Mouse (Mus musculus): ENCODE measurements around the gene Cngb1.
A peak's percentile ranks its signal among the peaks of the same experiment; 100 is the strongest.
"Not testable (repeated sequence)": the region's sequence is repeated elsewhere in the genome, so short reads cannot be mapped to it uniquely, and the experiment has no call there.

Cngb1 gene

GRCm38 (mm10) chr8:95243853-95244252 lies 62.5 kb downstream of the Cngb1 start:
- DNase-seq: no peak

- no peak for DNase-seq
Observed at GRCm38 (mm10) chr8:95242826-95243571, 63.4 kb downstream of the Cngb1 start.

GRCm38 (mm10) chr8:95242099-95242825 lies 64.1 kb downstream of the Cngb1 start:
- DNase-seq: no peak

- DNase-seq: peak; percentile 67 to 78
Observed at GRCm38 (mm10) chr8:95235683-95236082, 70.7 kb downstream of the Cngb1 start.

- DNase-seq: not testable (repeated sequence)
Observed at GRCm38 (mm10) chr8:95230086-95230485, 76.3 kb downstream of the Cngb1 start.

- no peak for DNase-seq
Observed at GRCm38 (mm10) chr8:95227151-95227468, 79.3 kb downstream of the Cngb1 start.

- DNase-seq: no peak
Observed at GRCm38 (mm10) chr8:95226251-95227150, 79.9 kb downstream of the Cngb1 start.

- DNase-seq: no peak
Observed at GRCm38 (mm10) chr8:95223969-95224368, 82.4 kb downstream of the Cngb1 start.

GRCm38 (mm10) chr8:95221045-95221444 lies 85.3 kb downstream of the Cngb1 start:
- no peak for DNase-seq

- no peak for DNase-seq
Observed at GRCm38 (mm10) chr8:95220571-95220998, 85.8 kb downstream of the Cngb1 start.

- no peak for DNase-seq
Observed at GRCm38 (mm10) chr8:95219623-95220022, 86.8 kb downstream of the Cngb1 start.

- no peak for DNase-seq
Observed at GRCm38 (mm10) chr8:95215709-95216360, 90.5 kb downstream of the Cngb1 start.

- no peak for DNase-seq
Observed at GRCm38 (mm10) chr8:95209924-95210323, 96.5 kb downstream of the Cngb1 start.

GRCm38 (mm10) chr8:95205946-95206345 lies 100.4 kb downstream of the Cngb1 start:
- no peak for DNase-seq

- DNase-seq: peak; percentile 49 to 73
Observed at GRCm38 (mm10) chr8:95204039-95204380, 102.4 kb downstream of the Cngb1 start.

GRCm38 (mm10) chr8:95203326-95204038 lies 102.9 kb downstream of the Cngb1 start:
- no peak for DNase-seq

- no peak for DNase-seq
Observed at GRCm38 (mm10) chr8:95202649-95203275, 103.6 kb downstream of the Cngb1 start, which contains the start of gene Kifc3. Kifc3 (minus strand) TSS chr8:95202812.

GRCm38 (mm10) chr8:95202056-95202570 lies 104.3 kb downstream of the Cngb1 start:
- no peak for DNase-seq

GRCm38 (mm10) chr8:95201491-95201890 lies 104.9 kb downstream of the Cngb1 start:
- no peak for DNase-seq

- DNase-seq: no peak
Observed at GRCm38 (mm10) chr8:95200001-95200405, 106.4 kb downstream of the Cngb1 start.

GRCm38 (mm10) chr8:95195728-95196127 lies 110.7 kb downstream of the Cngb1 start:
- no peak for DNase-seq

Data from cerebellum, adult 18-20 months (tissue).